Mouse (Mus musculus) stomach, embryonic 14.5 days (tissue): ENCODE data around the gene Hist2h3c2. TPM values are rescaled to one million over a fixed set of nuclear protein-coding genes. Genes with fewer than 3 reads are reported as not detected.
A peak's percentile ranks its signal among the peaks of the same experiment; 100 is the strongest.

Source experiments
- ATAC-seq: fragments of 200-750 bp; cut with Nextera tagmentation; 2 replicates; pipeline ENCODE4 v1.8.0; 2017; ENCODE audit warnings: low read depth, moderate TSS enrichment; ENCODE audit not compliant: insufficient number of reproducible peaks, insufficient read depth, low FRiP score
- H3K27ac ChIP-seq: fragments of 300-500 bp; sonication (generic); 2 replicates; pipeline ENCODE4 v1.5.1; 2014; ENCODE audit warnings: mild to moderate bottlenecking, low read length, moderate library complexity, mixed read lengths
- H3K27me3 ChIP-seq: fragments of 300-500 bp; sonication (generic); 2 replicates; pipeline ENCODE4 v1.6.1; 2014; ENCODE audit warnings: low read length, control low read depth, mixed read lengths; ENCODE audit not compliant: control insufficient read depth, insufficient read depth
- H3K36me3 ChIP-seq: fragments of 300-500 bp; sonication (generic); 2 replicates; pipeline ENCODE4 v1.6.1; 2014; ENCODE audit warnings: mild to moderate bottlenecking, control low read depth, low read length, moderate library complexity, mixed read lengths; ENCODE audit not compliant: control insufficient read depth, insufficient read depth
- H3K4me1 ChIP-seq: fragments of 300-500 bp; sonication (generic); 2 replicates; pipeline ENCODE4 v1.6.1; 2014; ENCODE audit warnings: low read length, control low read depth, mixed read lengths; ENCODE audit not compliant: control insufficient read depth, insufficient read depth
- H3K4me2 ChIP-seq: fragments of 300-500 bp; sonication (generic); replicated peaks from 2 replicates; pipeline ENCODE4 v1.6.1; 2014; ENCODE audit warnings: low read depth, low read length, control low read depth
- H3K4me3 ChIP-seq: fragments of 300-500 bp; sonication (generic); 2 replicates; pipeline ENCODE4 v1.5.1; 2014; ENCODE audit warnings: low read depth, low read length, control low read depth
- H3K9ac ChIP-seq: fragments of 300-500 bp; sonication (generic); replicated peaks from 2 replicates; pipeline ENCODE4 v1.6.1; 2014; ENCODE audit warnings: low read depth, mild to moderate bottlenecking, control low read depth, low read length, moderate library complexity, mixed read lengths
- H3K9me3 ChIP-seq: fragments of 300-500 bp; sonication (generic); 2 replicates; pipeline ENCODE4 v1.6.1; 2016; ENCODE audit warnings: low read depth, low read length, control low read depth; ENCODE audit not compliant: control insufficient read depth
- WGBS: fragments of 180-500 bp; shearing (Covaris S2); extraction: QIAGEN DNeasy Blood & Tissue Kit; methylation state at CpG from one replicate; pipeline ENCODE4 v1.1.7; 2014; 5-methylcytosine and 5-hydroxymethylcytosine counted together
- polyA plus RNA-seq: library from polyadenylated mRNA; unstranded; fragments of >200 nt; fragmentation: Nextera tagmentation; extraction: Ambion mirVana; gene quantifications from 2 replicates; pipeline ENCODE4 v1.2.1, GENCODE M21; 2014

The Hist2h3c2 gene
- polyA plus RNA-seq, 1 experiment from 2014 or later: 6.2 TPM

DNA sequence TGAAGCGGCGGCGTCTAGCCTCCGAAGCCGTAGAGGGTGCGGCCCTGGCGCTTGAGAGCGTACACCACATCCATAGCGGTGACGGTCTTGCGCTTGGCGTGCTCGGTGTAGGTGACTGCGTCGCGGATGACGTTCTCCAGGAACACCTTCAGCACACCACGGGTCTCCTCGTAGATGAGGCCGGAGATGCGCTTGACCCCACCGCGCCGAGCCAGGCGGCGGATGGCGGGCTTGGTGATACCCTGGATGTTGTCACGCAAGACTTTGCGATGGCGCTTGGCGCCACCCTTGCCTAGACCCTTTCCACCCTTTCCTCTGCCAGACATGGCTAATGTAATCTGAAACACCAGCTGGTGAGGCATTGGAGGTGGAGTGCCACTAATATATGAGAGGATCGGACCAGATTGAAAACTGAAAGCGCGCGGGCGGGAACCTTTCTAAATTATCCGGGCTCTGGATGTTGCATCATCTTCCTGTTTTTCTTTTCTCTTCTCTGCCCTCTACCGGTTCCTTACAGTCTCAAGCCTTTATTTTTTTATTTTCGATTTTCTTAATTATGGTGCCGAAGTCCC lies 24.1 kb upstream of the Hist2h3c2 start, which contains the start of gene Hist2h4:
TSS of gene Hist2h4 (minus strand) at position 333 of the 572 bp plus-strand sequence.
- H3K4me3 ChIP-seq: peak within 1 kb of the TSS; percentile 58
- peak; percentile 87 for ATAC-seq
- H3K9ac ChIP-seq: peak within 1 kb of the TSS; percentile 79
- no peaks in the 10 kb centered on the region for H3K9me3 ChIP-seq
- H3K36me3 ChIP-seq: no peaks in the 10 kb centered on the region
- peak within 1 kb of the TSS; percentile 98 for H3K27ac ChIP-seq
- no peaks in the 10 kb centered on the region for H3K27me3 ChIP-seq
- peaks cover 16% of the 10 kb centered on the region for H3K4me1 ChIP-seq
- H3K4me2 ChIP-seq: peak within 1 kb of the TSS; percentile 79
- under 1% methylated on average over 40 of the region's 40 CpGs for WGBS

DNA sequence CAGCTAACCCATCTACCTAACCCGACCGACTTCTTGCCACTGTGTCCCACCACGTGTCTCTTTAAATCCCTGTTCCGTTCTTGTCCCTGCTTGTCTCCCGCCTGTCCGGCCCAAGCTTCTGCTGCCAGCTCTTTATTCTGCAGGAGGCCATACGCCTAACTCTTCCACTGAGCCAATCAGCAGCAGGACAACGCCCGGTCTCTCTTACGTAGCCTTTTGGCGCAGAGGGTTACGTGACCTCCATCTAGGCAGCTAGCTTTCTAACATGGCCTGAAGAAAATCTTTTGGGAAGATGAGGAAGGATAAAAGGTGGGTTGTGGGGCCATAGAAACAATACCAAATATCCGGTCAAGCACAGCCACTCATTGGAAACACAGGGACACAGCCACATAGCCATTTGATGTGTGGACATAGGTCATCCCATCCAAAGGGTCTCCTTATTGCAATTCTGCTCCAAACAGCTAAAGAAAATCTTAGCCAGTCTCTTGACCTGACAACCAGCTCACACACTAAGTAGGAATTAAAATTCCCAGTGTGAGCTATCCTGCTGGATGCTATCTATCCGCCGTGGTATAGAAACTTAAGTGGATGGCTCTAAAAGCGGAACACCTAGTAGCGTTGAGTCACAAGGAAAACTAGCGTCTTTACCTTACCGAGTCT lies 23.4 kb upstream of the Hist2h3c2 start:
- peak overlapping the region; percentile 79 for H3K4me2 ChIP-seq
- H3K4me3 ChIP-seq: peak overlapping the region; percentile 58
- H3K9ac ChIP-seq: peak overlapping the region; percentile 79
- H3K9me3 ChIP-seq: no peaks in the 10 kb centered on the region
- peak; percentile 88 for ATAC-seq
- H3K27ac ChIP-seq: peak overlapping the region; percentile 98
- peaks cover 13% of the 10 kb centered on the region for H3K4me1 ChIP-seq
- no peaks in the 10 kb centered on the region for H3K36me3 ChIP-seq
- no peaks in the 10 kb centered on the region for H3K27me3 ChIP-seq
- WGBS: under 1% methylated on average over 19 of the region's 19 CpGs

- Histone ChIP-seq H3K9ac (peak overlapping the region; percentile 79; the same call in 1 of the 2 replicates), H3K4me3 (peak overlapping the region; percentile 58), H3K36me3 (no peaks in the 10 kb centered on the region), H3K4me2 (peak overlapping the region; percentile 79), H3K4me1 (peaks cover 13% of the 10 kb centered on the region), H3K27ac (peak overlapping the region; percentile 98), H3K27me3 (no peaks in the 10 kb centered on the region), H3K9me3 (no peaks in the 10 kb centered on the region)
- 51% methylated on average over 3 of the region's 3 CpGs for WGBS
- ATAC-seq: no peak
Measured at GRCm38 (mm10) chr3:96261623-96262022, 22.7 kb upstream of the Hist2h3c2 start.

- no peak overlapping the region for H3K4me3 ChIP-seq
- 94% methylated on average over 5 of the region's 5 CpGs for WGBS
- peaks cover 21% of the 10 kb centered on the region for H3K4me1 ChIP-seq
- no peaks in the 10 kb centered on the region for H3K36me3 ChIP-seq
- H3K9ac ChIP-seq: no peak overlapping the region
- ATAC-seq: no peak
- no peaks in the 10 kb centered on the region for H3K9me3 ChIP-seq
- H3K27ac ChIP-seq: no peak overlapping the region
- no peaks in the 10 kb centered on the region for H3K27me3 ChIP-seq
- no peak overlapping the region for H3K4me2 ChIP-seq
Measured at GRCm38 (mm10) chr3:96260220-96260619, 21.3 kb upstream of the Hist2h3c2 start.

DNA sequence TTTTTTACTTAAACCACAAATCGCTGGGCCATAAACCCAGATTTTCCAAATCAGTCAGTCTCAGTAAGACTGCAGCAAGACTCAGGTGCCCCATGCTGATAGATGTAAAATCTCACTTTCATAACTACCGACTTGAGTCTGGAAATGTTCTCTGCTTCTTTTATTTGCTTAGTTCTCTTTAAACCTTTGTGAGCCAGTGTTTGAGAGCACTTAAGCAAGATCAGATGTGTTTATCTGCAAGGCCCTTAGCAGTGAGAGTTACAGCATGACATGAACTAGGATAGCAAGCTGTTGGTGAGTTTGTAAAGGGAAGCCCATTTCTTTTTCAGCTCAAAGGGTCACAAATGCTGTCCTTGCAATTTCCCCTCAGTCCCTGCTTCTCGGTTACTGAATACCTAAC lies 18.3 kb upstream of the Hist2h3c2 start:
- Histone ChIP-seq H3K27me3 (no peaks in the 10 kb centered on the region), H3K36me3 (no peaks in the 10 kb centered on the region), H3K4me2 (no peak overlapping the region), H3K27ac (no peak overlapping the region), H3K4me1 (peaks cover 13% of the 10 kb centered on the region; the same call in 1 of the 2 replicates), H3K9me3 (no peaks in the 10 kb centered on the region), H3K4me3 (no peak overlapping the region), H3K9ac (no peak overlapping the region)
- WGBS: 68% methylated on average over 3 of the region's 3 CpGs
- no peak for ATAC-seq

GRCm38 (mm10) chr3:96255926-96256593 lies 17.1 kb upstream of the Hist2h3c2 start:
- H3K9me3 ChIP-seq: no peaks in the 10 kb centered on the region
- H3K4me3 ChIP-seq: no peak overlapping the region
- H3K36me3 ChIP-seq: no peaks in the 10 kb centered on the region
- H3K27ac ChIP-seq: 0 out of 2 replicates have a peak overlapping the region, but pooled peaks have one; percentile 6
- H3K4me1 ChIP-seq: 0 out of 2 replicates have a peak, but pooled peaks cover 8% of the 10 kb centered on the region
- no peak for ATAC-seq
- H3K27me3 ChIP-seq: no peaks in the 10 kb centered on the region
- no peak overlapping the region for H3K9ac ChIP-seq
- 54% methylated on average over 5 of the region's 5 CpGs for WGBS
- H3K4me2 ChIP-seq: no peak overlapping the region

- Histone ChIP-seq H3K9ac (no peak overlapping the region), H3K9me3 (no peaks in the 10 kb centered on the region), H3K36me3 (no peaks in the 10 kb centered on the region), H3K4me1 (0 out of 2 replicates have a peak, but pooled peaks cover 8% of the 10 kb centered on the region), H3K4me2 (no peak overlapping the region), H3K27ac (no peak overlapping the region), H3K4me3 (no peak overlapping the region), H3K27me3 (no peaks in the 10 kb centered on the region)
- ATAC-seq: peak; percentile 71; the same call in 1 of the 2 replicates
- 57% methylated on average over 10 of the region's 10 CpGs for WGBS
Measured at GRCm38 (mm10) chr3:96254683-96255355, 15.9 kb upstream of the Hist2h3c2 start.

DNA sequence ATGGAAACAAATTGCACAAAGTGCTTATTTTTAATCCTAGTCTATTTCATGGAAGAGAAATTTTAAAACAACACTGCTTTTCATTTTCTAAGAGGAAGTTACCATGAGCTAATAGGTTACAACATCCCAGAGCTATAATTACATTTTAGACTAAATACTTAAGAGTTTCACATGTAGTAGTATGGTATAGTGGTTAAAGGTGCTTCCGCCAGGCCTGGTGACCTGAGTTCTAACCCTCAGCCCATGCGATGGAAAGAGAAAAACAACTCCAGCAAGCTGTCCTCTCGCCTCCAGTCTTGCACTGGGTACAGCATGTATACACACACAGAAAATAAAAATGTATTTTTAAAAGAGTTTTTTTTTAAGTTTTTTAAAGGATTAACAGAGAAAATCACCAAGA lies 12.9 kb upstream of the Hist2h3c2 start:
- whole genome bisulfite sequencing: 89% methylated on average over 3 of the region's 3 CpGs
- no peaks in the 10 kb centered on the region for H3K36me3 ChIP-seq
- H3K27me3 ChIP-seq: no peaks in the 10 kb centered on the region
- no peak overlapping the region for H3K4me3 ChIP-seq
- peaks cover 15% of the 10 kb centered on the region; the same call in 1 of the 2 replicates for H3K4me1 ChIP-seq
- H3K4me2 ChIP-seq: no peak overlapping the region
- no peak overlapping the region for H3K27ac ChIP-seq
- no peak for ATAC-seq
- H3K9me3 ChIP-seq: no peaks in the 10 kb centered on the region
- H3K9ac ChIP-seq: no peak overlapping the region
